Mouse (Mus musculus) ovary, adult 10 weeks (tissue): ENCODE results near the gene Ttll4. TPM values are rescaled to one million over a fixed set of nuclear protein-coding genes. Genes with fewer than 3 reads are reported as not detected.

Experiments used
- polyA plus RNA-seq: library from polyadenylated mRNA; stranded (reverse); fragments of 350-450 nt; fragmentation: Illumina TruSeq; extraction: RNeasy Lipid Tissue Mini Kit (QIAGEN cat#74804); gene quantifications from one replicate; pipeline ENCODE4 v1.2.3, GENCODE M21; 2014

Gene Ttll4
- 39.3 TPM for polyA plus RNA-seq

GRCm38 (mm10) chr1:74661448-74662195, at the start of gene Ttll4:
Gene Ttll4 (plus strand): TSS chr1:74661745.

GRCm38 (mm10) chr1:74713099-74713858, 51.7 kb downstream of the Ttll4 start, which contains the start of gene Cyp27a1:
Gene Cyp27a1 (plus strand): TSS chr1:74713574.

DNA sequence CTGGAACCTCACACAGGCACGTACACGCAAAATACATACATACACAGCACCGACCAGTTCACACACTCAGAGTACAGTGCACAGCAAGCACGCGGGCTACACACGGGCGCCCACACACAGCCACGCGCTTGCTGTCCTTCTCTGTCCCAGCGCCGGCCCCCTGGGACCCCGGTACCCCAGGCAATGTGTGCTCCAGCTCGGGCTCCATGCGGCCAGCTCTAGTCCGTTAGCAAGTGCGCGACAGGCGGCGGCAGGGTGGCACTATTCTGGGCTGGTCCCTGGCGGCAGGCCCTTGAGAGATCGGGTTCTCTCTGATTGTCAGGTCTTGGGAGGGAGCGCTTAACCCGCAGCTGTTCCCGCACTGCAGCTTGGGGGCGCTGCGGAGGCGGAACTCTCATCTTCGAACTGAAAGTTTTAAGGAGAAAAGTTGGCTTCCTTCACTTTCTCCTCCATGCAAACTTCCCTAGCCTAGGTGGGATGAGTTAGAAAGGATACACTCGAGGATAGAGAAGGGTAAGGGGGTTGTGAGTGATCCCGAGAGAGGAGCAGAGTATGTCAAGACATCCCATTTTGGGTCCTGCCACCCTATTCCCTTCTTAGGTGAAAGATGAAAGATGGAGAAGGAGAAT, 87.2 kb downstream of the Ttll4 start, which contains the start of gene Prkag3:
TSS of gene Prkag3 (minus strand) at position 579 of the 629 bp plus-strand sequence.

Other genes starting within 250 kb of the Ttll4 start
- gene Cnot9, start 155.7 kb upstream of the Ttll4 start, polyA plus RNA-seq = 40.9 TPM
- not detected for gene Plcd4, start 118.9 kb upstream of the Ttll4 start, polyA plus RNA-seq
- 46.6 TPM for gene Usp37, start 117.5 kb upstream of the Ttll4 start, polyA plus RNA-seq
- 7.6 TPM for gene Zfp142, start 73.5 kb upstream of the Ttll4 start, polyA plus RNA-seq
- 4.4 TPM for gene Bcs1l, start 73.5 kb upstream of the Ttll4 start, polyA plus RNA-seq
- gene Rnf25, start 60.3 kb upstream of the Ttll4 start, polyA plus RNA-seq = 14.6 TPM
- 4.6 TPM for gene Stk36, start 60.3 kb upstream of the Ttll4 start, polyA plus RNA-seq
- gene Cyp27a1, start 51.8 kb downstream of the Ttll4 start, polyA plus RNA-seq = 2.5 TPM
- not detected for gene Prkag3, start 87.5 kb downstream of the Ttll4 start, polyA plus RNA-seq
- gene Wnt6, start 110.1 kb downstream of the Ttll4 start, polyA plus RNA-seq = 4.9 TPM
- gene Wnt10a, start 129.8 kb downstream of the Ttll4 start, polyA plus RNA-seq = not detected
- not detected for gene Cdk5r2, start 193.2 kb downstream of the Ttll4 start, polyA plus RNA-seq
- gene Fev, start 223.7 kb downstream of the Ttll4 start, polyA plus RNA-seq = not detected
- not detected for gene Cryba2, start 231.4 kb downstream of the Ttll4 start, polyA plus RNA-seq